Mouse (Mus musculus) erythroblast, adult 5-6 weeks (primary cell): ENCODE data around the gene Insl5. TPM values are rescaled to one million over a fixed set of nuclear protein-coding genes. Genes with fewer than 3 reads are reported as not detected.

Source experiments
- total RNA-seq, 2 experiments: library from RNA; stranded (forward) in 1 of 2; stranded (reverse) in 1 of 2; fragments of 150-400 nt in 1 of 2; fragments of 200-764, 138-1000 nt in 1 of 2; gene quantifications; 2 replicates each; pipeline versions ENCODE4 v1.2.3 to v1.2.4; 2015 to 2017; ENCODE audit warnings: low replicate concordance in 2 of 2

The Insl5 gene
- total RNA-seq, 2 experiments from 2014 or later: not detected

Other genes with a start within 250 kb of the Insl5 start
- not detected in 2 replicates for gene Tctex1d1, start 48.2 kb downstream of the Insl5 start, total RNA-seq (2015; ENCODE audit: low replicate concordance)
- 1.1 TPM in 1 of 2 replicates, not detected in the other for gene Tctex1d1, start 48.2 kb downstream of the Insl5 start, total RNA-seq (2017; ENCODE audit: low replicate concordance)
- gene Mier1, start 87.5 kb upstream of the Insl5 start, total RNA-seq (2015; ENCODE audit: low replicate concordance): 198 and 199 TPM in 2 replicates
- gene Mier1, start 87.5 kb upstream of the Insl5 start, total RNA-seq (2017; ENCODE audit: low replicate concordance): 293 and 399 TPM in 2 replicates
- 2.9 and 3.3 TPM in 2 replicates for gene Wdr78, start 87.7 kb upstream of the Insl5 start, total RNA-seq (2015; ENCODE audit: low replicate concordance)
- gene Wdr78, start 87.7 kb upstream of the Insl5 start, total RNA-seq (2017; ENCODE audit: low replicate concordance): 1.4 and 3.8 TPM in 2 replicates
- 7.5 and 12.1 TPM in 2 replicates for gene Slc35d1, start 188.3 kb upstream of the Insl5 start, total RNA-seq (2015; ENCODE audit: low replicate concordance)
- gene Slc35d1, start 188.3 kb upstream of the Insl5 start, total RNA-seq (2017; ENCODE audit: low replicate concordance): 5.0 and 6.0 TPM in 2 replicates